Mouse (Mus musculus): Measurements from ENCODE around the gene Prg3.
A peak's percentile ranks its signal among the peaks of the same experiment; 100 is the strongest.

Gene Prg3

GRCm38 (mm10) chr2:84987930-84988329 is at the start of gene Prg3:
Gene Prg3, plus strand, starts transcription at chr2:84988215.
- DNase-seq (ENCODE audit: extremely low read depth, low read depth, low spot score) = no peak

GRCm38 (mm10) chr2:84938249-84938946 is 49.6 kb upstream of the Prg3 start:
- DNase-seq (ENCODE audit: extremely low read depth, low read depth, low spot score) = no peak

GRCm38 (mm10) chr2:84939306-84939705 is 48.7 kb upstream of the Prg3 start:
- DNase-seq (ENCODE audit: extremely low read depth, low read depth, low spot score) = no peak

GRCm38 (mm10) chr2:84939711-84940110 is 48.3 kb upstream of the Prg3 start:
- no peak for DNase-seq (ENCODE audit: extremely low read depth, low read depth, low spot score)

- DNase-seq (ENCODE audit: extremely low read depth, low read depth, low spot score) = peak; percentile 55
Observed at GRCm38 (mm10) chr2:84941332-84941731, 46.7 kb upstream of the Prg3 start.

GRCm38 (mm10) chr2:84941795-84942194 is 46.2 kb upstream of the Prg3 start:
- no peak for DNase-seq (ENCODE audit: extremely low read depth, low read depth, low spot score)

GRCm38 (mm10) chr2:84947154-84947771 is 40.8 kb upstream of the Prg3 start:
- no peak for DNase-seq (ENCODE audit: extremely low read depth, low read depth, low spot score)

- DNase-seq (ENCODE audit: extremely low read depth, low read depth, low spot score) = no peak
Observed at GRCm38 (mm10) chr2:84948252-84948651, 39.8 kb upstream of the Prg3 start.

- DNase-seq (ENCODE audit: extremely low read depth, low read depth, low spot score) = no peak
Observed at GRCm38 (mm10) chr2:84948721-84949120, 39.3 kb upstream of the Prg3 start.

GRCm38 (mm10) chr2:84951027-84951426 is 37.0 kb upstream of the Prg3 start:
- no peak for DNase-seq (ENCODE audit: extremely low read depth, low read depth, low spot score)

- no peak for DNase-seq (ENCODE audit: extremely low read depth, low read depth, low spot score)
Observed at GRCm38 (mm10) chr2:84952251-84952650, 35.8 kb upstream of the Prg3 start.

GRCm38 (mm10) chr2:84952693-84953092 is 35.3 kb upstream of the Prg3 start:
- DNase-seq (ENCODE audit: extremely low read depth, low read depth, low spot score) = no peak

GRCm38 (mm10) chr2:84955435-84955834 is 32.6 kb upstream of the Prg3 start:
- DNase-seq (ENCODE audit: extremely low read depth, low read depth, low spot score) = no peak

- DNase-seq (ENCODE audit: extremely low read depth, low read depth, low spot score) = no peak
Observed at GRCm38 (mm10) chr2:84956274-84956673, 31.7 kb upstream of the Prg3 start.

- no peak for DNase-seq (ENCODE audit: extremely low read depth, low read depth, low spot score)
Observed at GRCm38 (mm10) chr2:84958588-84959264, 29.3 kb upstream of the Prg3 start.

- DNase-seq (ENCODE audit: extremely low read depth, low read depth, low spot score) = no peak
Observed at GRCm38 (mm10) chr2:84961300-84961699, 26.7 kb upstream of the Prg3 start.

- DNase-seq (ENCODE audit: extremely low read depth, low read depth, low spot score) = no peak
Observed at GRCm38 (mm10) chr2:84961901-84962300, 26.1 kb upstream of the Prg3 start.

- DNase-seq (ENCODE audit: extremely low read depth, low read depth, low spot score) = no peak
Observed at GRCm38 (mm10) chr2:84962906-84963507, 25.0 kb upstream of the Prg3 start.

GRCm38 (mm10) chr2:84964111-84964801 is 23.8 kb upstream of the Prg3 start:
- no peak for DNase-seq (ENCODE audit: extremely low read depth, low read depth, low spot score)

- DNase-seq (ENCODE audit: extremely low read depth, low read depth, low spot score) = no peak
Observed at GRCm38 (mm10) chr2:84967318-84967991, 20.6 kb upstream of the Prg3 start.

GRCm38 (mm10) chr2:84975580-84975979 is 12.4 kb upstream of the Prg3 start:
- no peak for DNase-seq (ENCODE audit: extremely low read depth, low read depth, low spot score)
